Mouse (Mus musculus): ENCODE data around the gene Mcrip2.
A peak's percentile ranks its signal among the peaks of the same experiment; 100 is the strongest.

DNA sequence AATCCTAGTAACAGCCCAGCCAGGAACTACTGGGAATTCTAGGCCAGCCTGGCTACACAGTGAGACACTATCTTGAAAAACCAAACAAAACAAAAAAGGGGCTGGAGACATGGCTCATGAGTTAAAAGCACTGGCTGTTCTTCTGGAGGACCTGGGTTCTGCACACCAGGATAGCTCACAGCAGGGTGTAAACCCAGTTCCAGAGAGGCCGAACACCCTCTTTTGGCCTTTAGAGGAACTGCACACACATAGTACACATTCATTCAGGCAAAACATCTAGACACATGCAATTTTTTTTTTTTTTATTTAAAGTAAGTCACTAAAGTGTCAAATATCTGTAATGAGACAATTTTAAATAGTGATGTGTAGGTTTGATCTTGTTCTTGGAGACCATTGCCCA, 31.6 kb upstream of the Mcrip2 start:
- TF ChIP-seq RAD21 (IDR thresholded peaks at IDR 0.05; ENCODE audit: low read depth, low read length) (no peak), ZC3H11A (IDR thresholded peaks at IDR 0.05; ENCODE audit: low read depth, low read length) (no peak), MAZ (IDR thresholded peaks at IDR 0.05; ENCODE audit: low read depth, low read length) (no peak), USF1 (IDR thresholded peaks at IDR 0.05; ENCODE audit: low read depth, low read length) (no peak), CTCF (conservative IDR thresholded peaks at IDR 0.05 in 1 of 2, IDR thresholded peaks at IDR 0.05 in 1 of 2; ENCODE audit: low read depth in 2 of 2, low read length in 2 of 2) (0 out of 4 replicates have a peak, but pooled peaks of 1 of the 2 experiments have one; percentile 13), ZNF384 (IDR thresholded peaks at IDR 0.05; ENCODE audit: low read depth, low read length) (no peak), MAX (IDR thresholded peaks at IDR 0.05; ENCODE audit: low read length) (no peak), POLR2A (IDR thresholded peaks at IDR 0.05; ENCODE audit: low read depth, low read length) (no peak), POLR2AphosphoS2 (IDR thresholded peaks at IDR 0.05; ENCODE audit: low read depth, low read length) (no peak)
